Mouse (Mus musculus): ENCODE data around the gene Cbll1. TPM values are rescaled to one million over a fixed set of nuclear protein-coding genes. Genes with fewer than 3 reads are reported as not detected.

Cbll1 gene
- total and polyA plus RNA-seq, 2 experiments, result 2.2 to 2.8 TPM

GRCm38 (mm10) chr12:31521371-31521770 is 22.0 kb upstream of the Cbll1 start:
- WGBS, result 88% methylated on average over 3 of the region's 3 CpGs
- Histone ChIP-seq H3K27me3 (ENCODE audit: control insufficient read depth, insufficient read depth, low read length) (no peaks in the 10 kb centered on the region), H3K36me3 (ENCODE audit: control insufficient read depth, insufficient read depth, low read length) (no peaks in the 10 kb centered on the region), H3K4me3 (ENCODE audit: insufficient read depth, low read depth, low read length) (no peak overlapping the region), H3K4me1 (ENCODE audit: control insufficient read depth, insufficient read depth, low read length) (no peaks in the 10 kb centered on the region), H3K79me2 (ENCODE audit: control insufficient read depth, insufficient read depth, low read length) (no peaks in the 10 kb centered on the region), H3K27ac (replicated peaks; ENCODE audit: insufficient read depth, low read depth, low read length) (no peak overlapping the region), H3K9ac (ENCODE audit: low read depth, low read length) (no peak overlapping the region)
- TF ChIP-seq POLR2A (IDR thresholded peaks at IDR 0.05; ENCODE audit: extremely low read depth, insufficient read depth, low read length), result no peak
- no peak for TF ChIP-seq CTCF (IDR thresholded peaks at IDR 0.05; ENCODE audit: low read depth, low read length)
- DNase-seq (ENCODE audit: extremely low read depth, low read depth, low spot score), result no peak

- Histone ChIP-seq H3K4me1 (ENCODE audit: control insufficient read depth, insufficient read depth, low read length) (no peaks in the 10 kb centered on the region), H3K79me2 (ENCODE audit: control insufficient read depth, insufficient read depth, low read length) (no peaks in the 10 kb centered on the region), H3K4me3 (ENCODE audit: insufficient read depth, low read depth, low read length) (no peak overlapping the region), H3K27ac (replicated peaks; ENCODE audit: insufficient read depth, low read depth, low read length) (no peak overlapping the region), H3K9ac (ENCODE audit: low read depth, low read length) (no peak overlapping the region), H3K27me3 (ENCODE audit: control insufficient read depth, insufficient read depth, low read length) (no peaks in the 10 kb centered on the region), H3K36me3 (ENCODE audit: control insufficient read depth, insufficient read depth, low read length) (no peaks in the 10 kb centered on the region)
- 85% methylated on average over 6 of the region's 6 CpGs for WGBS
- TF ChIP-seq POLR2A (IDR thresholded peaks at IDR 0.05; ENCODE audit: extremely low read depth, insufficient read depth, low read length) (no peak), CTCF (IDR thresholded peaks at IDR 0.05; ENCODE audit: low read depth, low read length) (no peak)
- no peak for DNase-seq (ENCODE audit: extremely low read depth, low read depth, low spot score)
Observed at GRCm38 (mm10) chr12:31520119-31520518, 20.7 kb upstream of the Cbll1 start.

GRCm38 (mm10) chr12:31513724-31514503 is 14.5 kb upstream of the Cbll1 start:
- no peaks in the 10 kb centered on the region for H3K27me3 ChIP-seq (ENCODE audit: control insufficient read depth, insufficient read depth, low read length)
- no peak for TF ChIP-seq POLR2A (IDR thresholded peaks at IDR 0.05; ENCODE audit: extremely low read depth, insufficient read depth, low read length)
- TF ChIP-seq CTCF (IDR thresholded peaks at IDR 0.05; ENCODE audit: low read depth, low read length), result no peak
- H3K27ac ChIP-seq (replicated peaks; ENCODE audit: insufficient read depth, low read depth, low read length), result no peak overlapping the region
- no peak overlapping the region for H3K4me3 ChIP-seq (ENCODE audit: insufficient read depth, low read depth, low read length)
- DNase-seq (ENCODE audit: extremely low read depth, low read depth, low spot score), result no peak
- no peaks in the 10 kb centered on the region for H3K36me3 ChIP-seq (ENCODE audit: control insufficient read depth, insufficient read depth, low read length)
- H3K9ac ChIP-seq (ENCODE audit: low read depth, low read length), result no peak overlapping the region
- no peaks in the 10 kb centered on the region for H3K4me1 ChIP-seq (ENCODE audit: control insufficient read depth, insufficient read depth, low read length)
- H3K79me2 ChIP-seq (ENCODE audit: control insufficient read depth, insufficient read depth, low read length), result no peaks in the 10 kb centered on the region
- 73% methylated on average over 6 of the region's 6 CpGs for WGBS

GRCm38 (mm10) chr12:31512634-31513411 is 13.4 kb upstream of the Cbll1 start:
- DNase-seq (ENCODE audit: extremely low read depth, low read depth, low spot score), result no peak
- Histone ChIP-seq H3K9ac (ENCODE audit: low read depth, low read length) (no peak overlapping the region), H3K27ac (replicated peaks; ENCODE audit: insufficient read depth, low read depth, low read length) (no peak overlapping the region), H3K79me2 (ENCODE audit: control insufficient read depth, insufficient read depth, low read length) (no peaks in the 10 kb centered on the region), H3K4me1 (ENCODE audit: control insufficient read depth, insufficient read depth, low read length) (no peaks in the 10 kb centered on the region), H3K4me3 (ENCODE audit: insufficient read depth, low read depth, low read length) (no peak overlapping the region), H3K27me3 (ENCODE audit: control insufficient read depth, insufficient read depth, low read length) (no peaks in the 10 kb centered on the region), H3K36me3 (ENCODE audit: control insufficient read depth, insufficient read depth, low read length) (no peaks in the 10 kb centered on the region)
- TF ChIP-seq POLR2A (IDR thresholded peaks at IDR 0.05; ENCODE audit: extremely low read depth, insufficient read depth, low read length) (no peak), CTCF (IDR thresholded peaks at IDR 0.05; ENCODE audit: low read depth, low read length) (no peak)
- WGBS, result 78% methylated on average over 14 of the region's 14 CpGs

- H3K36me3 ChIP-seq (ENCODE audit: control insufficient read depth, insufficient read depth, low read length), result no peaks in the 10 kb centered on the region
- no peak overlapping the region for H3K27ac ChIP-seq (replicated peaks; ENCODE audit: insufficient read depth, low read depth, low read length)
- no peak for TF ChIP-seq POLR2A (IDR thresholded peaks at IDR 0.05; ENCODE audit: extremely low read depth, insufficient read depth, low read length)
- TF ChIP-seq CTCF (IDR thresholded peaks at IDR 0.05; ENCODE audit: low read depth, low read length), result no peak
- no peak overlapping the region for H3K4me3 ChIP-seq (ENCODE audit: insufficient read depth, low read depth, low read length)
- no peak for DNase-seq (ENCODE audit: extremely low read depth, low read depth, low spot score)
- H3K9ac ChIP-seq (ENCODE audit: low read depth, low read length), result no peak overlapping the region
- H3K27me3 ChIP-seq (ENCODE audit: control insufficient read depth, insufficient read depth, low read length), result no peaks in the 10 kb centered on the region
- 70% methylated on average over 5 of the region's 5 CpGs for WGBS
- no peaks in the 10 kb centered on the region for H3K79me2 ChIP-seq (ENCODE audit: control insufficient read depth, insufficient read depth, low read length)
- no peaks in the 10 kb centered on the region for H3K4me1 ChIP-seq (ENCODE audit: control insufficient read depth, insufficient read depth, low read length)
Observed at GRCm38 (mm10) chr12:31511218-31511617, 11.8 kb upstream of the Cbll1 start.
